Mouse (Mus musculus): ENCODE results near the gene Lpar1.

GRCm38 (mm10) chr4:58445846-58446245, 107.9 kb downstream of the Lpar1 start:
- TF ChIP-seq CTCF (IDR thresholded peaks at IDR 0.05; ENCODE audit: extremely low read depth, insufficient read depth, low read length) = no peak
- no peak for TF ChIP-seq POLR2A (IDR thresholded peaks at IDR 0.05; ENCODE audit: extremely low read depth, insufficient read depth, low read length)

All from cortical plate, adult 2 months (tissue).